Mouse (Mus musculus): ENCODE results near the gene Ermn.

GRCm38 (mm10) chr2:58041867-58042266 lies 10.8 kb downstream of the Ermn start:
- no peak for TF ChIP-seq CTCF (conservative IDR thresholded peaks at IDR 0.05; ENCODE audit: low read length)
- TF ChIP-seq POU5F1 (IDR thresholded peaks at IDR 0.05; ENCODE audit: borderline replicate concordance, low read length) = no peak

Data from E14TG2a.4 (cell line).